Mouse (Mus musculus) c-Kit-positive CD71-negative TER-119-negative erythroid progenitor cells, embryonic 14.5 days (primary cell): ENCODE measurements around the gene Gm45618.
"Not testable (repeated sequence)": the region's sequence is repeated elsewhere in the genome, so short reads cannot be mapped to it uniquely, and the experiment has no call there.

Experiments
- DNase-seq: peaks from one replicate; pipeline ENCODE4 v3.0.0-alpha.2; 2013; ENCODE audit warnings: low read depth

Gene Gm45618

DNA sequence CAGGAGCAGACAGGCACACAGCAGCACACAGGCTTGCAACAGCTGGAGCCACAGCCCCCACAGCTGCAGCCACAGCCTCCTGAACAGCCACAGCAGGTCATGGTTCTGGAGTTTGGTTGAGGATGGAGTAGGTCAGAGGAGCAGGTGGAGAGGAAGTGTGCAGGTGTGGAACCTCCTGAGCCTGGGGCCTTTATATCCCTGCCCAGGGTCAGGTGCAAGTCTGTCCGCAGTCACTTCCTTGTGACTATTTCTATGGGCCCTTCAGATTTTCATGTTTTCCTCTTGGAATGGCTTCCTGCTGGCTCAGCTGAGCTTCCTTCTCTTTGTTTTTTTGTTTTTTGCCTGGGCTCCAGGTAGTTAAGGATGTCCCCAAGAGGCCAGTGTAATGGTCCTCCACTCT, at the start of gene Gm45618:
TSS of gene Gm45618 (minus strand) at position 101 of the 400 bp plus-strand sequence.
- DNase-seq = not testable (repeated sequence)

DNA sequence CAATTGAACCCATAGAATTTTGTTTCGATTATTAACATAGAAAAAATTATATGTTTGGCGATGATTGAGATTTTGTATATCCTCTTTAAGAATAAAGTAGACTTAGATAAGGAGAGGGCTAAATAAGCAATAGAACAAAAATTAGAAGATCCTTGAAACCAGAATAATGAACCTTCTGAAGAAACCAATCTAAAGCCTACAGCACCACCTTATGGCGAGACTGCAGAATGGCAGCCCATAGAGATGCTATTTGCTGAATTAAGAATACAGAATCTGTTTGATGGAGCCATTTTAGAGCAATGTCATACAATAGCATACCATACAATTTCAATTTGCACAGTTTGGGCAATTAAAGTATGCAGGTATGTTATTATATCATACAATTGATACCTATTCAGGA, 49.3 kb upstream of the Gm45618 start:
- DNase-seq = peak; percentile 23

DNA sequence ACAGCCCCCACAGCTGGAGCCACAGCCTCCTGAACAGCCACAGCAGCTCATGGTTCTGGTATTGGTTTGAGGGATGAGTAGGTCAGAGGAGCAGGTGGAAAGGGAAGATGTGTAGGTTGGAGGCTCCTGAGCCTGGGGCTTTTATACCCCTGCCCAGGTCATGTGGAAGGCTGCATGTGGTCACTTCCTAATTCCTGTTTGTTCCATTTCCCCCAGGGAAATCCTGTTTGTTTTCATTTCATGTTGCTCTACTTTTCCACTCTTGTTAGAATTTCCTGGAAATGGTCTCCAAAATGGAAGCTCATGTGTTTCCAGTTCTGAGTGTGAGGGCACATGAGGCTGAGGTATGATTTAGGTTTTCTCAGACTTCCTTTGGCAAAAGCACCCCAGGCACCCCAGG, 45.1 kb upstream of the Gm45618 start, which contains the start of gene Gm4553:
TSS of gene Gm4553 (minus strand) at position 101 of the 400 bp plus-strand sequence.
- DNase-seq = not testable (repeated sequence)

DNA sequence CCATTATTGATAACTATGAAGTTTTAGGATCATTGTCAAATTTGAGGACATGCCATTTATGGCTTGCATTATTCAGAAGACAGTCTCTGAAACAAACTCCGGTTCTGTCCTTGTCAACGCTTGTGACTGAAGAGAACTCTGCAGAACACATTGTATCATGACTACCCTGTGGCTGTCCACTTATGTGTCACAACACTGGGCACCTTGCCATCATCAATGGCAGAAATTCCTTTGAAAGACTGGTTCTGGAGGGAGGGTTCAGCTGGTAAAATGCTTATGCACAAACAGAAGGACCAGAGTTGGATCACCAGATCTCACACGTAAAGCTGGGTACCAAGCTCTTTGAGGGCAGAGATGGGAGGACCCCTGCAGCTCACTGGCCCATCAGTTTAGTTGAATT, 38.8 kb upstream of the Gm45618 start:
- no peak for DNase-seq

DNA sequence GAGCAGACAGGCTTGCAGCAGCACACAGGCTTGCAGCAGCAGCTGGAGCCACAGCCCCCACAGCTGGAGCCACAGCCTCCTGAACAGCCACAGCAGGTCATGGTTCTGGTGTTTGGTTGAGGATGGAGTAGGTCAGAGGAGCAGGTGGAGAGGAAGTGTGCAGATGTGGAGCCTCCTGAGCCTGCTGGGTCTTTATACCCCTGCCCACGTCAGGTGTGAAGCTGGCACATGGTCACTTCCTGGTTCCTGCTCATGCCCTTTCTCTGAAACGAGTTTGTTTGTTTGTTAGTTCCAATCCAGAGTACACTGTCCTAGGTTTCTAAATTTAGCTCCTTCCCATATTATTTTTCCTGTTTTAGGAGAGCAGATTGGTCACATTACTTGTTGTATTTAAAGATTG, 36.5 kb upstream of the Gm45618 start, which contains the start of gene Gm29735:
TSS of gene Gm29735 (minus strand) at position 101 of the 400 bp plus-strand sequence.
- not testable (repeated sequence) for DNase-seq

DNA sequence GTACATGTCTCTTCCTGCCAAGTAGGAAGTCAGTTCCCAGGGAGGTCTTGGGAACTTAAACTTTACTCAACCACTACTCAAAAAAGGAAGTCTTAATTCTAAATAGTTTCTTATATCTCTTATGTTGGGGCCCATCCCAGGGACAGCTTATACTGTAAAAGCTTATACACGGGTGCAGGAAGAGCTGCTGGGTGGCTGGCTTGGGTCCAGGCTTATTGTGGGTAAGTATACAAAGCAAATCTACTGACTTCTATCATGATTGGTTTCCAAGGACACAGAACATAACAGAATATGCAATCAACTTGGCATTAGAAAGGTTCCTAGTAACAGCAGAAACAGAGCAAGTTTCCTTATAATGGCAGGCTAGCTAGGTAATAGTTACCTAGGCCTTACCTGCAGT, 34.8 kb upstream of the Gm45618 start:
- no peak for DNase-seq

DNA sequence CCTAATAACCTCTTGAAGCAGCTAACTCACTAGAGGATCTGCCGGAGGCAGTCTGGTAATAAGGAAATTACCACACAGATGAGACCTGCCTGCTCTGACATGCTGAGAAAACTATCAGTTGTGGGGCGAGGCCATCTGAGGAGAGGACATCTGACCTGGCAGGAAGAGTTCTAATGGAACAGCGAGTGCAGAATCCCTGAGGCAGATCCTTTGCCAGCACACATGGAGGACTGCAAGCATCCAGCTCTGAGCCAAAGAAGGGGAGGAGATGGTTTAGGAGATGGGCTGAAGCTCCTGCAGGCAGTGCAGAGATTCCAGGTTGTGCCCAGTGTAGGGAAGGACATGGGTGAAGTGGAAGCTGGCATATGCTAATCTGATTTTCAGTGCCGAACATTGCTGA, 31.7 kb upstream of the Gm45618 start:
- no peak for DNase-seq

DNA sequence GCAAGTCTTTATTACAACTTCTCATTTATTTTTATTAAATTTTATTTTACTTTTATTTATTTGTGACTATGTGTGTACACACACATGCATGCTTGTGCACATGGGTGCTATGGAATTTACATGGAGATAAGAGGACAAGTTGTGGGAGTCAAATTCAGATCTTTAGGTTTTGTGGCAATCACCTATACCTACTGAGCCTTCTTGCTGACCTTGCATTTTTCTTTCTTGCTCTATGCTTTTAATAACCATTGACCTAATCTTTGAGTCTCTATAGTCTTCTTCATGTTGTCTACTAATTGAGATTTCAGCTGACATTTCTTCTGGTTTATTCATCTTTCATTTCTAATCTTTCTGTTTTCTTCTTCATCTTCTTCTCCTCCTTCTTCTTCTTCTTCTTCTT, 28.1 kb upstream of the Gm45618 start:
- DNase-seq = no peak

DNA sequence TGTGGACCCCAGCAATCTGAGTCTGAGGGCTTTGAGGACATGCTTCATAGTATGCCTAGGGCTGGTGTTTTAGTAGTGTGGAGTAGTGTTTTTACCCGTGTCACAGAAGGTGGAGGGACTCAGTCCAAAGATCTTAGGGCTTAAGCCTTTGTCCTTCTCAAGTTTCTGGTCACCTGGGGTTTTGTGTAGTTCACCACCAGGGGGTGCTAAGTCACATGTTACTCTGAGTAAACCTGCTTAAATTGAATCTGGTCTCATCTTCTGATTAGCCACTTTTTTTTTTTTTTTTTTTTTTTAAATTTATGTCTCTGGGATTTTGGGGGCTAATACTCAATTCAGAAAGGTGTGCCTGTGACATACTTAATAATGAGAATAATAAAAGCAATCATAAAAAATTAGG, 25.5 kb upstream of the Gm45618 start:
- peak; percentile 38 for DNase-seq

DNA sequence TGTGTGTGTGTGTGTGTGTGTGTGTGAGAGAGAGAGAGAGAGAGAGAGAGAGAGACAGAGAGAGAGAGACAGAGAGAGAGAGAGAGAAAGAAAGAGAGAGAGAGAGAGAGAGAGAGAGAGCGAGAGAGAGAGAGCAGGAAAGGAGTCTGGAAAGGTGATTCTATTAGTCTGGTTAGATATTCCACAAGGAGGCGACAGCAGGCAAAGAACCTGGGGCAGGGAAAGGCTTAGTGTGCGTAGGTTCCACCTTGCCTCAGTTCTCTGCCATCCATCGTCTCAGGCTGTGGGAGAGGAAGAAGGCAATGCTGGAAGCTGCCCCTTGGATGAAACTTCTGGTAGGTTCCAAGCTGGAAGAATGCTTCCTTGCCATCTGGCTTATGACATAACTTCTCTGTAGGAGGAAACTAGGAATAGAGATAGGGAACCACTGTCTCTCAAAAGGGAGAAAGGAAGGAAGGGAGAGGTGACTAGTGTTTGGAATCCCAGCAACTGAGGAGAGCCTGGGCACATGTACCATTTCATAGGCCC, 24.9 kb upstream of the Gm45618 start:
- DNase-seq = no peak

DNA sequence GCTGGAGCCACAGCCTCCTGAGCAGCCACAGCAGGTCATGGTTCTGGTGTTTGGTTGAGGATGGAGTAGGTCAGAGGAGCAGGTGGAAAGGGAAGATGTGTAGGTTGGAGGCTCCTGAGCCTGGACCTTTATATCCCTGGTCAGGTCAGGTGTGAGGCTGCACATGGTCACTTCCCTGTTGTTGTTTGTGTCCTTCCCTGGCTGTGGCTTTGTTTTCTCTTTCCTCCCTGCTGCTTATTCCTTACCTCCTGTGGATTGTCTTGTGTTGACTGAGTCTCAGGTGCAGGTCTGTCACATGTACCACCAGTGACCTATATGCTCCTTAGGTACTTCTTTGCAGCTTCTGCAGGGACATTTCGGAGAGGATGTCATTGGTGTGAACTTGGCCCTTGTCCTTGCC, 24.0 kb upstream of the Gm45618 start, which contains the start of gene Gm45337:
TSS of gene Gm45337 (minus strand) at position 101 of the 400 bp plus-strand sequence.
- no peak for DNase-seq

DNA sequence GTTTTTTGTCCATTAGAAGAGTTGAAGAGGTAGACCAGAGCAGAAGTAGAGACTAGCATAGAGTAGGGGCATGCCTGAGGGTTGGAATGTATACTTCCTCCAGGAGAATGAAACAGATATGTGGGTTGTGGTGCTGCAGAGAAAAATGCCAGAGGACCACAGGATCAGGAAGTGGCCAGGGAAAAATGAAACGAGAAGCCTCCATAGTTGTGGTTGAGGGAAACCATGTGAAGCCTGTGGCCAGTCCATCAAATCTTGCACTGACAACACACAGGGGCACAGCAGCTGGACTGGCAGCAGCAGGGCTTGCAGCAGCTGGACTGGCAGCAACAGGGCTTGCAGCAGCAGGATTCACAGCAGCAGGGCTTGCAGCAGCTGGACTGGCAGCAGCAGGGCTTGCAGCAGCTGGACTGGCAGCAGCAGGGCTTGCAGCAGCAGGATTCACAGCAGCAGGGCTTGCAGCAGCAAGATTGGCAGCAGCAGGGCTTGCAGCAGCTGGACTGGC, 23.0 kb upstream of the Gm45618 start:
- DNase-seq = not testable (repeated sequence)

DNA sequence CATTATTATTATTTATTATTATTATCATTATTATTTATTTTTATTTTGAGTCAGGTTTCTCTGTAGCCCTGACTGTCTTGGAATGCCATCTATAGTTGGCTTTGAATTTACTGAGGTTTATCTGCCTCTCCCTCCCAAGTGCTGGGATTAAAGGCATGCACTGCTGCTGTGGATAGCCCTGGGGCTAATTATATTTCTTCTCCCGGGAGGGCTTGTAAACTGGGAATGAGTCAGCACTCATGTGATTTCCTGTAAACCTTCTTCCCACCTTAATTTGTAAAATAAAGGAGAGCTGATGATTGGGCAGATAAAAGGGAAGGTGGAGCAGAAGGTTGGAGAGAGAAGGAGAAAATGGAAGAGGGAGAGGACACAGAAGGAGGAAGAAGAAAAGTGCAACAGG, 20.2 kb upstream of the Gm45618 start:
- no peak for DNase-seq

DNA sequence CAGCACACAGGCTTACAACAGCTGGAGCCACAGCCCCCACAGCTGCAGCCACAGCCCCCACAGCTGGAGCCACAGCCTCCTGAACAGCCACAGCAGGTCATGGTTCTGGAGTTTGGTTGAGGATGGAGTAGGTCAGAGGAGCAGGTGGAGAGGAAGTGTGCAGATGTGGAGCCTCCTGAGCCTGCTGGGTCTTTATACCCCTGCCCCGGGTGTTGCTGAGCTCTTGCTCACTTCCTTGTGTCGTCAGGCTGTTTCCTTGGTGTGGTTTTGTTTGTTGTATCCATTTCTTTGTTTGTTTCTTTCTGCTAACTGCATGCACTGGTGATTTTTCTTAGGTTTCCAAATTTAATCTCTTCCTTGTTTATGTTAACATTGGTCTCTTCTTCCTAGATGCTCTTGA, 15.4 kb upstream of the Gm45618 start, which contains the start of gene Gm39115:
TSS of gene Gm39115 (minus strand) at position 101 of the 400 bp plus-strand sequence.
- DNase-seq = not testable (repeated sequence)

DNA sequence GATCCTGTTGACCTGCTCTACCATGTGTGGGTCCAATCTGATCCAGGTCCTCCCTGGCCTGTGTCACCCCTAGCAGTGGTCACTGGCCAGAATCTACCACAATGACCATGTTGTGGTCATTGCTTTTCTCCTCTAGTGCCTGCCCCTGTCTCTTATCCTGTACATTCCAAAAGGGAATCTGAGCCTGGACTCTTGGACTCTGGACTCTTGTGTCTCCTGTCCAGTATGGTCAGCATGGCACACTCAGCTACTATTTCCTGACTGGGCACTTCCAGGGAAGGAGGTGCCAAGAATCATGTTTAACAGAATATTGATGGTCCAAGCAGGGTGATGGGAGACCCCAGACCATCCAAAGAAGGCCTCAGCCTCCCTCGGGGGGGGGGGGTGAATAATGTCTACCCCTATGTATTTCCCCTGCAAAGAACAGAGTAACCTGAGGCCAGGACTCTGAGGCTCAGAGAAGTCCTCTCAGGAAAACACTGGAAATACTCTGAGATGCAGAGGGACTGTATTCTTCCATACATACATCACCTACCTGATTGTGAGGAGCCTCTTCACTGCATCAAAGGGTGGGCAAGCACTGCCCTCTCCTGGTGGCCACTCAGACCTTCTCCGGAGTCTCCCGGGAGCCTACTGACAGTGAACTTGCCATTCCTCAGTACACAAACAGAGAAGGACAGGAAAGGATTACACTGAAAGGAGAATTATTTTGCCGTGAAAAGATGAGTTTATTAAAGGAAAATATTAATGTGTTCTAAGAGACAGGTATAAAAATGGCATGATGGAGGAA, 13.9 kb upstream of the Gm45618 start:
- DNase-seq = no peak

DNA sequence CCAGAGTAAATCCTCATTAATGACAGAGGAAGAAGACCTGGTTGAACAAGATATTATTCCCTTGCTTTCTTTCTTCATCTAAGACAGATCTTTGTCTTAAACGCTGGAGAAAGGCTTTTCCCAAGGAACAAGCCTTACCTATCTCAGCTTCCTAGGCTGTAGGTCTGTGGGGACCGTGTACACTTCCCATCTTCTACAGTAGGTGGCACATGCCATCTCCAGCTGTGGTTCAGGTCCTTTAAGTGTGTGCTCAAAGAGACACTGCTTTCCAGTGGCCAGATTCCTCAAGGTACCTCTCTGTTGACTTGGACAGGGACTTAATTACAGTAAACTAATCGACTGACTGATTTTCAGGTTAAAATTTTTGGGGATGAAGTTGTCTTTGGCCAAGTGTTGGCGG, 8.3 kb upstream of the Gm45618 start:
- DNase-seq = no peak

DNA sequence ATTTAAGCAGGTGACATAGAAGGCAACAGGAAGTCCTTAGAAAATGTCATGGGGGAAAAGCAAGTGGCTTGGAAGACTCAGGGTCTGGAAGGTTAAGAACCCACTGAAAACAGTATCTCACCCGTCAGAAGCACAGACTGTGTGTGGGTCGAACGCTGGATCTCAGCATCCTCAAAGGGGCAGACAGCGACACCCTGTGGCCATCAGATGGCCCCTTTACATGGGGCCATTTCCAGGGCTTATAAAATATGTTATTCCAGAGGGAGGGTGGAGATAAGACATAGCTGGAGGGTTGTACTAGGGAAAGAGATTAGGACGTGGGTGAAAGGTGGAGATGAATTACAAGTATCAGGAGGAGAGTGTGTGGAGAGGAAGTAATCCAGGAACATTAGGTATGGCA, 897 bp downstream of the Gm45618 start:
- no peak for DNase-seq

DNA sequence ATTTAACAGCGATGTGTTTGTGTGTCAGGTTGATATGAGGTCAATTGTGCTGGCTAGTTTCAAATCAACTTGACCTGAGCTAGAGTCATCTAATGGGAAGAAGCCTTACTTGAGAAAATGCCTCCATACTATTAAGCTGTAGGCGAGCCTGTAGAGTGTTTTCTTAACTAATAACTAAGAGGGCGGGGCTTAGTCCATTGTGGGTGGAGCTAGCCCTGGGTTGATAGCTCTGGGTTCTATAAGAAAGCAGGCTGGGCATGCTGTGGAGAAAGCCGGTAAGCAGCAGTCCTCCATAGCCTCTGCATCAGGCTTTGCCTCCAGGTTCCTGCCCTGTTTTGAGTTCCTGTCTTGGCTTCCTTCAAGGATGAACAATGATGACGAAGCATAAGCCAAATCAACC, 15.8 kb downstream of the Gm45618 start:
- DNase-seq = no peak

DNA sequence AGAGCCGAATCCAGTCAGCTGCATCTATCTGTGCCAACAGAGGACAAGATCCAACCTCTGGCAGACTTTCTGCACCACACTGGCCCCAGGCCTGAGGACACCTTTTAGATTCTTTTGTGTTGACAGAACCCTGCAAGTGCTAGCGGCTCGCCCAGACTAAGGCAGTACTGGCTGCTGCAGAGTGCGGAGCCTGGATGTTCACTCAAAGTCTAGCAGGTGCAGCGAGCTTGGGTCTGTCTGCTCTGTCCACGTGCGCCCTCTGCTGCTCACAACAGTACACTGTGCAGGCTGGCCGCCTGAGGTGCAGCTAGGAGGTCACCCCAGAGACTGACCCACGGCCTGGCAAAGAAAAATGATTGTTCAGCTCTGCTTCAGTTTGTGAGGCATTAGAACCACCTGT, 22.8 kb downstream of the Gm45618 start:
- DNase-seq = peak; percentile 63

DNA sequence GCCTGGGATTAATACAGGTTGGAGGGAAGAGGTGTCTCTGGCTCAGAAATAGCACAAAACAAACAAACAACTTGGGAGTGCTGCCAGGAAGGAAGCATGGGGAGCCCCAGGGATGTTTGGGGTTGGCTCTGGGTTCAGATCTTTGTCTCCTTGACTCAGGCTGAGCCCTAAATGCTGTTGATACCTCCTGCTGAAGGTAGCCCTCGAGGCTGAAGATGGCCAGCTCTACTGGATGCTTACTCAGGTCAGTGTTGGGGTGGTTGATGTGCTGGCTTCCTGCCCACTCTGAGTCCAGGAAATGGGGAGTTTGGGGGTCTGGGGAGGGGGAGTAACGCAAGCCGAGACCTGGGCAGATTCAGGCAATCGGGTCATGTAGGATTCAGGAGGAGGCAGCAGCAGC, 23.8 kb downstream of the Gm45618 start:
- no peak for DNase-seq

DNA sequence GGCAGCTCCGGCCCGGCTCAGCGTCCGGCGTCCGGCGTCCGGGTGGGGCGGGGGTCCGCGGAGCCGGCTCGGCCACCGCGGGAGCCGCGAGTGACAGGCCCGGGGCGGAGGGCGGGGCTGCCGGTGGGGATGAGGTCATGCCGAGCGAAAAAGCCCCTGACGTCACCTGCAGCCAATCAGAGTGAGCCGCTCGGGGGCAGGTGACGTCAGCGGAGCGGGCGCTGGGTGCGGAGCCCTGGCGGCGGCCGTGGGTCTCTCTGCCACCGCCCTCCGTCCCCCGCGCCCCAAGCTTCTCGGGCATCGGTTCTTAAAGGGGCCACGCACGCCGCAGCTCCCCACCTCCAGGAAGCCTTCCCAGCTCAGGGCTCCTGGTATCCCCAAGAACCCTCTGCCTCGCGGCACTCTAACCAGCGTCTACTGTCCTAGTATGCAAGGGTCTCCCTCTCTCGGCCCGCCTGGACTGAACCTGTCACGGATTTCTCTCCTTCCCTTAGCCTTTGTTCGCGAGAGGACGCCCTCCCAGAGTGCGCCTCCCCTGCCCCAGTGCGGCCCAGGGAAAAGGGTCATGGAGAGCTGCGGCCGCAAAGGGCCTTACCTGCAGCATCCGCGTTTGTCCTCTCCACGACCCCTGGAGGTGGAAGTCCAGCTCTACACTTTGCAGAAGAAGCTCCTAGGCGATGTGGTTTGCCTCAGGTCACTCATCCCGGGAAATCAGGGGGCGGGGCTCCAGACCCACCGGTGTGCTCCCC, 25.2 kb downstream of the Gm45618 start, which contains the start of gene Dusp8:
TSS of gene Dusp8 (minus strand) at position 661 of the 749 bp plus-strand sequence.
- peak; percentile 80 for DNase-seq
